Mouse (Mus musculus) monocyte, adult 5-6 weeks (primary cell): ENCODE results near the gene Kcnj15. TPM values are rescaled to one million over a fixed set of nuclear protein-coding genes. Genes with fewer than 3 reads are reported as not detected.

Experiments used
- ATAC-seq: fragments of 153-309, 156-312 bp; replicated peaks from 2 replicates; pipeline ENCODE4 v1.8.0; 2017; ENCODE audit warnings: mild to moderate bottlenecking; ENCODE audit not compliant: low TSS enrichment, insufficient number of reproducible peaks, severe bottlenecking, poor library complexity, low FRiP score
- total RNA-seq: library from RNA; stranded (forward); fragments of 200-1000, 200-491, 200-594 nt; gene quantifications from 3 replicates; pipeline ENCODE4 v1.2.3, GENCODE M21; 2017

Kcnj15 gene
- total RNA-seq, 1 experiment from 2014 or later: not detected

DNA sequence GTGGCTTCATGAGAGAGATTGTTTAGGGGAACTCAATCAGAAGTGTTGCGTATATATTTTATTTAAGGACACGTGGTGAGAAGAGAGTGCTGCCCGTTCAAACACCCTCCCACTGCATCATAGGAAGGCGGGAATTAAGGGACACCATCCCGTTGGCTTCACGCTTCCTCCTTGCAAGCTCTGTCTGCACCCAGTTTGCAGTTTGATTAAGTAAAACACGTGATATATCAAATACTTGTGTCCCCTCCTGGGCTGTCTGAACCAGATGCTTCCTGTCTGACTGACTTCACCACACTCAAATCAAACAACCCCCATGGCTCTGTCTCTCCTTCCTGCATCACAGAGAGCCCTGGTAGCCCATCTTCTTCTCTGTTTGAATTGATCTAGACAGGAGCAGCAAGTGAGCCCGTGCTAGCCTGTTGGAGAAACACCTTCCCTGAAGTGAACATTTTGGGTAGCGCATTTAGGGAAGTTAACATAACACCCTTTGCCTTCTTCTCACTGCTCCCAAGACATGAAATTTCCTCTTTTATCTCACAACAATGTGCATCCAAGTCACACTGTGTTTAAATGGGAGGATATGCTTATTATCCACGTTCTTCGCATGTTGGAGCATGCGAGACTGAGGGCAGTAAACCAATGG, 26.8 kb downstream of the Kcnj15 start:
- no peak for ATAC-seq

GRCm38 (mm10) chr16:95285043-95285442, 27.7 kb downstream of the Kcnj15 start:
- ATAC-seq: no peak

DNA sequence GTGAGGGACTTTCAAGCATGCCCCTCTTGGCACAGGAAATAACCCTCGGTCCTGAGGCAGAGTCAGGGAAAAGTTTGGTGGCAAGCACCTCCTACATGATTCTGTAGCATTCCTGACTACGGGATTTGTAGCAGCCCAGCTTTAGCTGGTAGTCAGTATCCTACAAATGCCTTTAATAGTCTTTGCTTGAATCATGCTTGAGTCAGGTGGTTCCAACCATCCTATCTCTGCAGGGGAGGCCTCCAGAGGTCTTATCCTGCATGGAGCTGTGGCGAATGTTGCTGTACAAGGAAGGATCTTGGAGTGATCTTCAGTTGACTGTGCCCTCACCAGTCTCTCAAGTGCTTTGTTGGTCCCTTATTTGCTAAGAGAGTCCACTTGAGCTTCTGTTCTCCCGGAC, 28.4 kb downstream of the Kcnj15 start:
- ATAC-seq: no peak

DNA sequence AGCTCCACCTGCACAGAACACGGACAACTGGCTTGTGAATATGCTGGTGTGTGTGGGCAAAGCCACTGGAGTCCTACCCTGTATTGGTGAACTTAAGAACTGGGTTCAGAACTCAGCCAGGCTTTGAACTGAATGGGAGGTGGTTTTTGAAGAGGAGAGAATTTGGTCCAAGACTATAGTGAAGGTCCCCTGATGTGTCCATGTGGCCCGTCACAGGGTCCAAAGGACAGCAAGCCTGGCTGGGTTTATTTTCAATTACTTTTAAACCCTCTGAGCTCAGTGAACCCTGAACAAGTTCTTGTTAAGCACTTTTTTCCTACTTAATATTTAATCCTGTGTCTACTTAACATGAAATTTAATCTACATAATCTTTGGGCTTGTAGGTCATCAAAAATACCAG, 30.3 kb downstream of the Kcnj15 start:
- ATAC-seq: no peak

- ATAC-seq: no peak
These were observed 32.0 kb downstream of the Kcnj15 start for GRCm38 (mm10) chr16:95289375-95289774.

DNA sequence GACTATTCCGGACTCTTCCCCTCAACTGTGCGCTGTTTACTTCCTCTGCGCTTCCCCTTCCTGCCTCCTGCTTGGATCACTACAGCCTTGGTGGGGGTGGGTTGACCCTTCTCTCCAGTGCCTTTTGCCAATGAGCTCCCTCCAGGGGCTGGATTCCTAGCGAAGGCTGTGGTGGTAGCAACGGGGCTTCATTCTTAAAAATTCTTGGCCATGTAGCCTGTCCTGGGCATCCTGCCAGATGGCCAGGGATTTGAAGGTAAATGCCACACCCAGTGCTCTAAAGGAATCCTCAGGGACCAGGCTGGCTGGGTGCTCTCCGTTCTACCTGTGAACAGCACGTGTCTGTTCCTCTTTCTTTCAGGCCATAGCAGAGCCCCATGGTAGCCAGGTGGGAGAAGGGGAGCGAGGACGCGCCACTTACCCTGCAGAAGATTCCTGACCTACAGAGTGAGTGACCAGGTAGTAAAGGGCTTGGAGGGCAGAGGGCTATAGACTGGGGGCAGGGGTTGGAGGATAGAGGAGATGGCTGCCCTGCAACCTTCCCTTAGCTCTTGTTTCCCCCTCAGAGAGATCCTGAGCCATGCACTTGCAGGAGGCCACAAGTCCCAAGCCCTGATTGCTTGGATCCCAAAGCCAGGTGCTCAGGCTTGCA, 34.2 kb downstream of the Kcnj15 start:
- ATAC-seq: no peak

GRCm38 (mm10) chr16:95292843-95293505, 35.6 kb downstream of the Kcnj15 start:
- ATAC-seq: no peak

DNA sequence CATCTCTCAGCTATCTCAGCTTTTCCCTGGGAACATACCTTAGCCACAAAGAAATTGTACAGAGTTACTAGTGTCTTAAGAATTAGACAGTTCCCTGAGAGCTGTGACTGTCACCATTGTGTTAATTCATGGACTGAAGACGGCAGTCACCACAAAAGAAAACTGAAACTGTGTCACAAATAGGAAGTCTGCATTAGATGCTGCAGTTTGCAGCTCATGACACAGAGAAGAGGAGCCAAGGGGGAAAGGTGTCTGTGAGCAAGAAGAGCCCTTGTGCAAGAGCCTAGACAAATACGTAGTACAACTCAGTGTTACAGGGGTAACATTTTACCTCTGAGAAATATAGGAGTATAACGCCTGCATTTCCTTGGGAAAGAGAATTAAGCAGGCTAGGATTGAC, 40.3 kb downstream of the Kcnj15 start:
- ATAC-seq: no peak

DNA sequence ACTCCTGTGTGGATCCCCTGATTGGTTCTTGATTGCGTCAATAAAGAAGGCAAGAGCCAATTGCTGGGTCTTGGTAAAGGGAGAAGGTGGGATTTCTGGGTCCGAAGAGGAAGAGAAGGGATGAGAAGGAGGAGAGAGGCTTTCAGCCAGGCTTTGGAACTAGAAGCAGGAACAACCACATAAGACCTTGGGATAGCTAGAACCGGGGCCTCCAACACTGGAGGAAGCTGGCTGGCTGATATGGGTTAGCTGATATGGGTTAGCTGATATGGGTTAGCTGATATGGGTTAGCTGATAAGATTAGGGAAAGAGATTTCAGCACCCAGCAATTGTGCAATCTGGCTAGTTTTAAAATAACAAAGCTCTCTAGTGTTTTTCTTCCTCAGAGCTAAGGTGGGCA, 44.3 kb downstream of the Kcnj15 start:
- ATAC-seq: no peak

DNA sequence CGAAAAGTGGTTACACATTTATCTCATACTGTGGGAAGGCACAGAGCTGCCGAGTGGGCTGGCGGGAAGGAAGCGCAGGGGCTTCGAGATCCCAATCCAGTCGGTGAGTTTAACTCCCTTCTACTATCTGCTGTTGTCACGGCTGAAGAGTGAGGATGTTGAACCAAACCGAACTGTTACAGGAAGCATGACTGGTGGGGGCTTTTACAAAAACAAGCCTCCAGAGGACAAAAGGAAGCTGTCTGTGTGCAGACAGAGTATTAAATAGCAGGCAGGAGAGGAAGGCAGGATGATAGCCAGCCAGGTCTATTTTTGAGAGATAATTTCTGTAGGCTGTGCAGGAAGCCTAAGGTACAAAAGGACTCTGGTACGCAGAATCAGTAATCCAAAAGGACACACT, 46.3 kb downstream of the Kcnj15 start:
- ATAC-seq: no peak

GRCm38 (mm10) chr16:95307823-95308360, 50.5 kb downstream of the Kcnj15 start:
- ATAC-seq: no peak

GRCm38 (mm10) chr16:95321945-95322625, 64.7 kb downstream of the Kcnj15 start:
- no peak for ATAC-seq

- ATAC-seq: no peak
These were observed 74.8 kb downstream of the Kcnj15 start for GRCm38 (mm10) chr16:95332159-95332558.

GRCm38 (mm10) chr16:95340885-95341791, 83.8 kb downstream of the Kcnj15 start:
- ATAC-seq: no peak

DNA sequence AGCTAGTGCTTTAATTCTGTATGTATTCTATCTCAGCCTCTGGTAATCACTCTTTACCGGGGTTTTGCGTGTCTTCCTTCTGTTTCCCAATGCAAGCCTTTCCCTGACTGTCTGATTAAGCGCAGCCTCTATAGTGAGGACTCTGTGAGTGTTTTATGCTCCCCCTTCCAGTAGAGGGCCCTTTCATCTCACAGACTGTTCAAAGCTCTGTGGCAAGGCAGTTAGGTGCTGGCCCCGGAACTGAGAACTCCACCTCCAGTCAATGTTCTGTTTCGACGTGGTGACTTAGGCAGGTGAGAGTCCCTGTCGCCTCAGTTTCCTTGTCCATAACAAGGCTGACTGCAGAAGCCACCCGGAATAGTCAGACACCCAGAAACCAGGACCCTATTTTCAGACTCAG, 84.7 kb downstream of the Kcnj15 start:
- no peak for ATAC-seq

DNA sequence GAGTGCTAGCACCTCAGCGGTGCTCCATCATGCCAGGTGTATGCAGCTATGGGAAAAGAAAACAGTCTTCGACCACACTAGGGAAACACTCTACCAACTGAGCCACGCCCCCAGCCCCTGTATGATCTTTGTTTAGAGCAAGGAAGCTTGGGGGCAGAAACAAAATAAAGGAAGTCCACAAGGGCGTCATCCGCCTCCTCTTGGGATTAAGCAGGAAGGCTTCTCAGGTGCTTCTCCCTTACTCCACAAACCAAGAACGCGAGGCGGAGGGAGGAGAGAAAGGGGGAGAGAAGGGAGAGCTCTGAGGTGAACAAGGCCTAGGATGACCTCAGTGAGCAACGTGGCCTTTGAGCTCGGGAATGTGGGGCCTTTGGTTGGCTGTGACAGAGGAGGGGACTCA, 87.6 kb downstream of the Kcnj15 start:
- ATAC-seq: no peak

- ATAC-seq: no peak
These were observed 88.5 kb downstream of the Kcnj15 start for GRCm38 (mm10) chr16:95345882-95346281.

DNA sequence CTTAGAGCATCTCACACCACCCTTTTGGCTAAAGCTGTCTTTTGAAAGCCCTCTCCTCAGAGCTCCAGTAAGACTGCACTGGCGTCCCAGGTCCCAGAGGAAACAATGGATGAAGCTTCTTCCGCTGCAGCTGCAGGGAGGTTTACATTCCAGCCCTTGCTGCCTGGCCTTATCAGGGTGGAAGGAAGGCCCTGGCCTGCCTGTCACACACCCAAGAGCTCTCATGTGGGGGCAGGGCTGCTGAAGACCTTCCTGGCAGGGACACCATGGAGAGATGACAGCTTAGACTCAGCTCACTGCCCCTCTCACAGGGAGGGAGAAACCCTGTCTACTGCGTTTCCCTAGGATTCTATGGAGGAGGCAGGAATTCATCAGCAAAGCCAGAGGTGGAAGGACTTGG, 89.8 kb downstream of the Kcnj15 start:
- ATAC-seq: no peak
